Mouse (Mus musculus) hindbrain, embryonic 12.5 days (tissue): Measurements from ENCODE around the gene Fndc3c1. TPM values are rescaled to one million over a fixed set of nuclear protein-coding genes. Genes with fewer than 3 reads are reported as not detected.
"Not testable (repeated sequence)": the region's sequence is repeated elsewhere in the genome, so short reads cannot be mapped to it uniquely, and the experiment has no call there.

Experiments used
- ATAC-seq: fragments of 200-750 bp; cut with Nextera tagmentation; 2 replicates; pipeline ENCODE4 v1.8.0; 2017; ENCODE audit warnings: moderate TSS enrichment; ENCODE audit not compliant: low FRiP score
- H3K27ac ChIP-seq: fragments of 300-500 bp; sonication (generic); 2 replicates; pipeline ENCODE4 v1.5.1; 2016; ENCODE audit warnings: mild to moderate bottlenecking
- H3K27me3 ChIP-seq: fragments of 300-500 bp; sonication (generic); 2 replicates; pipeline ENCODE4 v1.6.1; 2016; ENCODE audit warnings: mild to moderate bottlenecking
- H3K36me3 ChIP-seq: fragments of 300-500 bp; sonication (generic); 2 replicates; pipeline ENCODE4 v1.6.1; 2016; ENCODE audit warnings: mild to moderate bottlenecking
- H3K4me1 ChIP-seq: fragments of 300-500 bp; sonication (generic); 2 replicates; pipeline ENCODE4 v1.6.1; 2016
- H3K4me2 ChIP-seq: fragments of 300-500 bp; sonication (generic); replicated peaks from 2 replicates; pipeline ENCODE4 v1.6.1; 2016; ENCODE audit warnings: mild to moderate bottlenecking
- H3K4me3 ChIP-seq: fragments of 300-500 bp; sonication (generic); 2 replicates; pipeline ENCODE4 v1.5.1; 2016; ENCODE audit warnings: mild to moderate bottlenecking
- H3K9ac ChIP-seq: fragments of 300-500 bp; sonication (generic); 2 replicates; pipeline ENCODE4 v1.6.1; 2016; ENCODE audit warnings: mild to moderate bottlenecking, moderate library complexity
- H3K9me3 ChIP-seq: fragments of 300-500 bp; sonication (generic); replicated peaks from 2 replicates; pipeline ENCODE4 v1.6.1; 2016; ENCODE audit warnings: mild to moderate bottlenecking
- WGBS: fragments of 180-500 bp; shearing (Covaris S2); methylation state at CpG from one replicate; pipeline ENCODE4 v1.1.7; 2016; 5-methylcytosine and 5-hydroxymethylcytosine counted together
- microRNA-seq: library from miRNA; unstranded; fragments of <30 nt; microRNA quantifications from one replicate; pipeline ENCODE4, GENCODE M21; 2017
- polyA plus RNA-seq: library from polyadenylated mRNA; unstranded; fragments of >200 nt; fragmentation: Nextera tagmentation; extraction: Ambion mirVana; gene quantifications from 2 replicates; pipeline ENCODE4 v1.2.1, GENCODE M21; 2016

Fndc3c1 gene
- polyA plus RNA-seq = 10.0 and 10.4 TPM in 2 replicates

GRCm38 (mm10) chrX:106485101-106485651, at the start of gene Fndc3c1:
Gene Fndc3c1, minus strand, starts transcription at chrX:106485401.
- Histone ChIP-seq H3K4me2 (peak within 1 kb of the TSS; percentile 68), H3K9me3 (no peaks in the 10 kb centered on the region), H3K4me3 (peak within 1 kb of the TSS; percentile 40), H3K9ac (peak within 1 kb of the TSS; percentile 43; the same call in 1 of the 2 replicates), H3K27me3 (peaks cover 28% of the 10 kb centered on the region), H3K27ac (no peak within 1 kb of the TSS), H3K36me3 (no peaks in the 10 kb centered on the region), H3K4me1 (no peaks in the 10 kb centered on the region)
- peak; percentile 92 for ATAC-seq
- 22% methylated on average over 36 of the region's 39 CpGs for WGBS

- no peak overlapping the region for H3K9ac ChIP-seq
- no peak overlapping the region for H3K4me2 ChIP-seq
- H3K9me3 ChIP-seq = no peaks in the 10 kb centered on the region
- WGBS = 33% methylated on average over 10 of the region's 10 CpGs
- no peaks in the 10 kb centered on the region for H3K36me3 ChIP-seq
- H3K4me3 ChIP-seq = no peak overlapping the region
- no peak overlapping the region for H3K27ac ChIP-seq
- H3K4me1 ChIP-seq = no peaks in the 10 kb centered on the region
- ATAC-seq = no peak
- H3K27me3 ChIP-seq = peaks cover 28% of the 10 kb centered on the region
These were observed 1.2 kb upstream of the Fndc3c1 start for GRCm38 (mm10) chrX:106486451-106486850.

- Histone ChIP-seq H3K9me3 (no peaks in the 10 kb centered on the region), H3K9ac (peak overlapping the region; percentile 43; the same call in 1 of the 2 replicates), H3K4me2 (peak overlapping the region; percentile 68), H3K4me3 (peak overlapping the region; percentile 40), H3K36me3 (no peaks in the 10 kb centered on the region), H3K4me1 (no peaks in the 10 kb centered on the region), H3K27ac (no peak overlapping the region), H3K27me3 (peaks cover 28% of the 10 kb centered on the region)
- peak; percentile 80 for ATAC-seq
- 30% methylated on average over 13 of the region's 13 CpGs for WGBS
These were observed 470 bp upstream of the Fndc3c1 start for GRCm38 (mm10) chrX:106485671-106486070.

GRCm38 (mm10) chrX:106479891-106480290, 5.3 kb downstream of the Fndc3c1 start:
- ATAC-seq, H3K27ac ChIP-seq, H3K4me2 ChIP-seq, H3K4me1 ChIP-seq, H3K27me3 ChIP-seq, H3K9ac ChIP-seq, H3K9me3 ChIP-seq, H3K36me3 ChIP-seq, H3K4me3 ChIP-seq: not testable (repeated sequence)
- WGBS = 45% methylated on average over 2 of the region's 2 CpGs

- Histone ChIP-seq H3K4me2 (no peak overlapping the region), H3K36me3 (no peaks in the 10 kb centered on the region), H3K27me3 (no peaks in the 10 kb centered on the region), H3K4me1 (no peaks in the 10 kb centered on the region), H3K9me3 (no peaks in the 10 kb centered on the region), H3K27ac (no peak overlapping the region), H3K4me3 (no peak overlapping the region), H3K9ac (no peak overlapping the region)
- no peak for ATAC-seq
These were observed 99.9 kb downstream of the Fndc3c1 start for GRCm38 (mm10) chrX:106385304-106385703.

GRCm38 (mm10) chrX:106380608-106381007, 104.6 kb downstream of the Fndc3c1 start:
- Histone ChIP-seq H3K27me3 (0 out of 2 replicates have a peak, but pooled peaks cover 3% of the 10 kb centered on the region), H3K4me1 (no peaks in the 10 kb centered on the region), H3K36me3 (no peaks in the 10 kb centered on the region), H3K9ac (no peak overlapping the region), H3K9me3 (no peaks in the 10 kb centered on the region), H3K4me2 (no peak overlapping the region), H3K27ac (no peak overlapping the region), H3K4me3 (no peak overlapping the region)
- no peak for ATAC-seq

Small RNA genes within 50 kb of the gene (microRNA-seq; reads per million reads assigned to microRNA genes)
- gene Gm27428 = not detected

Other genes with a start within 250 kb of the Fndc3c1 start
- gene Fnd3c2, start 230.0 kb downstream of the Fndc3c1 start, polyA plus RNA-seq = not detected in 2 replicates
- 0.66 and 1.1 TPM in 2 replicates for gene Gm5127, start 97.8 kb upstream of the Fndc3c1 start, polyA plus RNA-seq
- gene Cysltr1, start 118.3 kb upstream of the Fndc3c1 start, polyA plus RNA-seq = 0.79 and 0.93 TPM in 2 replicates